Mouse (Mus musculus) testis, adult 2 months (tissue): Measurements from ENCODE around the gene Sdhb.

Experiments
- CTCF ChIP-seq: fragments of 200-500 bp; IDR thresholded peaks from 2 replicates; pipeline ENCODE4 v1.5.1; 2012; ENCODE audit warnings: low read depth, mild to moderate bottlenecking, inconsistent platforms, low read length, moderate library complexity; ENCODE audit not compliant: control insufficient read depth, insufficient read depth, insufficient replicate concordance
- POLR2A ChIP-seq: fragments of 200-500 bp; IDR thresholded peaks from 2 replicates; pipeline ENCODE4 v1.6.1; 2012; ENCODE audit warnings: low read depth, mild to moderate bottlenecking, inconsistent platforms, low read length, moderate library complexity; ENCODE audit not compliant: control insufficient read depth

GRCm38 (mm10) chr4:140988706-140989290 lies 27.8 kb downstream of the Sdhb start:
- TF ChIP-seq CTCF (no peak), POLR2A (no peak)
